Mouse (Mus musculus) mature B cell (primary cell): ENCODE measurements at regions not wholly inside any gene's neighbourhood (a gene's known extent, or its start where the extent isn't known, plus 50 kb on each side); places are given as distances from the start of the nearest gene placed in this dataset.

Experiments used
- in situ Hi-C: fragments of 300-500 bp; cut with MboI; formaldehyde crosslinking; loops from 2 replicates; pipeline ENCODE4 v1.14.3; 2019

- in situ Hi-C loops: no loop called here
Observed at GRCm38 (mm10) chrX:77307374-77307773, 203.4 kb upstream of the Tbl1x start.

GRCm38 (mm10) chrX:77314384-77314783 lies 196.4 kb upstream of the Tbl1x start:
- in situ Hi-C loops: no loop called here

GRCm38 (mm10) chrX:77323644-77324043 lies 187.2 kb upstream of the Tbl1x start:
- in situ Hi-C loops: no loop called here

- in situ Hi-C loops: no loop called here
Observed at GRCm38 (mm10) chrX:77353181-77353580, 157.6 kb upstream of the Tbl1x start.

GRCm38 (mm10) chrX:77360551-77360950 lies 150.3 kb upstream of the Tbl1x start:
- in situ Hi-C loops: no loop called here

GRCm38 (mm10) chrX:77361106-77361505 lies 149.7 kb upstream of the Tbl1x start:
- in situ Hi-C loops: no loop called here

- in situ Hi-C loops: no loop called here
Observed at GRCm38 (mm10) chrX:77363657-77364056, 147.2 kb upstream of the Tbl1x start.

GRCm38 (mm10) chrX:77367351-77367750 lies 143.5 kb upstream of the Tbl1x start:
- in situ Hi-C loops: no loop called here

GRCm38 (mm10) chrX:77387271-77387670 lies 123.5 kb upstream of the Tbl1x start:
- in situ Hi-C loops: no loop called here

GRCm38 (mm10) chrX:77391760-77392446 lies 118.9 kb upstream of the Tbl1x start:
- in situ Hi-C loops: no loop called here

GRCm38 (mm10) chrX:77406896-77407295 lies 103.9 kb upstream of the Tbl1x start:
- in situ Hi-C loops: no loop called here

GRCm38 (mm10) chrX:77407925-77408324 lies 102.9 kb upstream of the Tbl1x start:
- in situ Hi-C loops: no loop called here

- in situ Hi-C loops: no loop called here
Observed at GRCm38 (mm10) chrX:77409370-77409769, 101.4 kb upstream of the Tbl1x start.

- in situ Hi-C loops: no loop called here
Observed at GRCm38 (mm10) chrX:77410812-77411211, 100.0 kb upstream of the Tbl1x start.

- in situ Hi-C loops: no loop called here
Observed at GRCm38 (mm10) chrX:77414156-77414555, 96.7 kb upstream of the Tbl1x start.

- in situ Hi-C loops: no loop called here
Observed at GRCm38 (mm10) chrX:77417766-77418165, 93.0 kb upstream of the Tbl1x start.

- in situ Hi-C loops: no loop called here
Observed at GRCm38 (mm10) chrX:77422206-77422605, 88.6 kb upstream of the Tbl1x start.

GRCm38 (mm10) chrX:77424792-77425727 lies 85.8 kb upstream of the Tbl1x start:
- in situ Hi-C loops: loop anchor here (25.0 kb wide), 1 partner anchor 212 kb away; no protein-coding TSS in a partner anchor

- in situ Hi-C loops: loop anchor here (25.0 kb wide), 1 partner anchor 212 kb away; no protein-coding TSS in a partner anchor
Observed at GRCm38 (mm10) chrX:77425728-77426102, 85.1 kb upstream of the Tbl1x start.

- in situ Hi-C loops: loop anchor here (25.0 kb wide), 1 partner anchor 210 kb away; no protein-coding TSS in a partner anchor
Observed at GRCm38 (mm10) chrX:77426836-77427235, 84.0 kb upstream of the Tbl1x start.

GRCm38 (mm10) chrX:77432001-77432565 lies 78.7 kb upstream of the Tbl1x start:
- in situ Hi-C loops: loop anchor here (10.0 to 25.0 kb wide), 2 partner anchors 73 to 205 kb away; no protein-coding TSS in a partner anchor
